Mouse (Mus musculus) thymus, postnatal 0 days (tissue): ENCODE measurements around the gene Pde8b. TPM values are rescaled to one million over a fixed set of nuclear protein-coding genes. Genes with fewer than 3 reads are reported as not detected.

Experiments used
- DNase-seq: peaks from one replicate; pipeline ENCODE4 v3.0.0-alpha.2; 2015; ENCODE audit warnings: low spot score
- polyA plus RNA-seq: library from polyadenylated mRNA; unstranded; fragments of >200 nt; fragmentation: Nextera tagmentation; extraction: Ambion mirVana; gene quantifications from 2 replicates; pipeline ENCODE4 v1.2.1, GENCODE M21; 2015

Pde8b gene
- polyA plus RNA-seq, 1 experiment from 2014 or later: 1.7 TPM

DNA sequence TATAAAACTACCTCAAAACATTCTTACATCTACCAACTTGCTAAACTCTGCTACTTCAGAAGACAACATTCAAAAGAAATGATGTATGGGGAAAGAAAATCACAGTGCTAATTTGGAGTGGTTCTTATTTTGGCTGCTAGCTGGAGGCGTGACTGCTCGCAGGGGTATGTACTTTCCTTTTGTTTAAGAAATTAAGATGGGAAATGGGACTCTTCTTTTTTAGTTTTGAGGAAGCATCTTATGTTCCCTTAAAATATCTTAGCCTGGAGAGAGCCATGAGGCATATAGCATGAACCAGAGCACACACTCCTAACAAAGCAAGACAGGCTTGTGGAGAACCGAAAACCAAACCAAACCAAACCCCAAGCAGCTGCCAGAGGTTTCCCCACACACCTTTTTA lies 167.5 kb downstream of the Pde8b start:
- DNase-seq: no peak

DNA sequence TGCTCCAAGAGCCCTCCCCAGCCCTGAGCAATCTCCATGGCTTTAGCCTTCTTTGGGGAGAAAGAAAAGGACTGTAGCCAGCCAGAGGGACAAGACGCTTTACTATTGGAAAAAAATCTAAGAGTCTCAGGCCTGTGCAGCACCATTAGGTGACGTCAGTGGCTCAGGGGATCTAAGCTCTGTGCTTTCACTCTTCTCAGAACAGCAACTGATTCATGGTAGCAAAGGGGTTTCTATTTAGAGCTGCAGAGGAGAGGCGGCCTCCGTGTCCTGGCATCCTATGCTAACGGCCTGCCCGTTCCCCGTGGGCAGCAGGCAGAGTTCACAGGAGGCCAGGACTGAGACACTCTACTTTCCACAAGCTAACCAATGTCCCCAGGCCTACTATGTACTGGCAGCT lies 169.1 kb downstream of the Pde8b start:
- no peak for DNase-seq

DNA sequence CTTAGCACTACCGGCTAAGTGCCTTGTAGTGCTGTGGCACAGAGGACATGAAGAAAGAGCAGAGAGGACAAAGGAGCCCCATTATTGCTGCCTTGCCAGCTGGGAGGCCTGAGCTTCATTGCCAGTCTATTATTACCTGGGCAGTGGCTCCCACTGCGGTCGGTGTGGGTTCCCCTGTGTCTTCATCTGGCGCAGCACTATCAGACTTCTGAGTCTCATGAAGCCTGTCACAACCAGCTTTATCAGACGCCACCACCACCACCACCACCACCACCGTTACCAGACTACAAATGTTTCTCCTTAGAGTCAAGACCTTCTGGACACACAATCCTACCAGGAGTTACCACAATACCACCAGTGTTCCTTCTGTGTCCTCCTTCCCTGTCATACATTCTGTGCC lies 171.6 kb downstream of the Pde8b start:
- DNase-seq: no peak

DNA sequence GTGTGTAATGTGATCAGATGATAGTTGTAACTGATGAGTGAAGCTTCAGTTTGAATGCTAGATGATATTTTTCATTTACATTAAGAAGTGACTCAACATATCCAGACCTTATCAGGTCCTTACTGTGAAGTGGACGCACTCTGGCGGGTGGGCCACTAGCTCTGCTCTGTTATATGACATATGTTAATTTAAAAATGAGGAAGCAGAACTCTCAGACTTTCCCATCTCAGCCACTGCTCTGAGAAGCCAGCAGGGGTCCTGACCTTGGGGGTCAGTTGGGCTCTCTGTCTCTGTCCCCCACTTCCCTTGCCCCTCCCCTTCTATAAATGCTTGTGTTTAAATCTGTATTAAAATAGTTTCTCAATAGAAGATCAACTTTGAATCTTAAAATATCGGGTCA lies 172.4 kb downstream of the Pde8b start:
- DNase-seq: no peak

DNA sequence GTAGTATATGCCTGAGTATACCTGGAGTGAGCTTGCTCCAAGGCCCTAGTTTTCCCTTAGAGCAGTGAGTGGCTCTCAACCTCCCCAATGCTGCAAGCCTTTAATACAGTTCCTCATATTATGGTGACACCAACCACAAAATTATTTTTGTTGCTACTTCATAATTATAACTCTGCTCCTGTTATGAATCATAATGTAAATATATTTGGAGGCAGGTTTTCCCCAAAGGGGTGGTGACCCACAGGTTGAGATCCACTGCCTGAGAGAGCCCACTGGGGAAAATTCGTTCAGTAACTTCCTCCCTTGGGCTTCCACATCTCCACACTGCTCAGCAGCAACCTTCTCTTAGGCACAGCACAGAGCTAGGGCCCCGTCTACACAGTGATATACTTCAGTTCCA lies 174.0 kb downstream of the Pde8b start:
- DNase-seq: no peak

DNA sequence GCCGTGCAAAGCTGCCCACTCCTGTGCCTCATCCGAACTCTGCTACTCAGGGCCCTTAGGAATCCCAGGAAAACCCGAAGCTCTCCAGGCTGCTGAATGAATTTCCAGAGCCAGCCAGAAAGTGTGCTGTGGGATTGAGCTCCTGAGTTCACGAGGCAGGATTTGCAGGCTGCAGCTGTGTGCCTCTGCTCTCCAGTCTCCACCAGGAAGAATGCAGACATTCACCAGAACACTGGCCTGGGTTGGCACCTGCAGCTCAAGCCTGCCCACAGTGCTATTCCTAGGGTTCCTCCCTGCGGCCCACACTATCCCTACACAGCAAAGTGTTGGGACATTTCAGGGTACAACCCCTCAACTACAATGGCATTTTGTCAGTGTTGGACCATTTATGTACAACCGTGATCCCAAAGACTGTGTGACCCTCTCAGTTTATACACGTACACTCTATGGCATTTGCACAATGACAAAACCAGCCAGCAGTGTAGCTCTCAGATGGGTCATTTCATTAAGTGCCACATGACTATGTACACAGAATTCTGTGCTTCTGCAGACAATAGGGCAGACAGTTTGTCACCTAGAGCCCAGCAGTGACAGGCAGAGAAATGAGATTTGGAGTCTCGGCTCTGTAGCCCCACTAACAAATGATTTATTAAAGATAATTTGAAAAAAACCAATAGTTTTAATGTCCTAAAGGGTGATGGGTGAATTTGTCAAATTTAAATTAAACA lies 176.5 kb downstream of the Pde8b start:
- DNase-seq: no peak

DNA sequence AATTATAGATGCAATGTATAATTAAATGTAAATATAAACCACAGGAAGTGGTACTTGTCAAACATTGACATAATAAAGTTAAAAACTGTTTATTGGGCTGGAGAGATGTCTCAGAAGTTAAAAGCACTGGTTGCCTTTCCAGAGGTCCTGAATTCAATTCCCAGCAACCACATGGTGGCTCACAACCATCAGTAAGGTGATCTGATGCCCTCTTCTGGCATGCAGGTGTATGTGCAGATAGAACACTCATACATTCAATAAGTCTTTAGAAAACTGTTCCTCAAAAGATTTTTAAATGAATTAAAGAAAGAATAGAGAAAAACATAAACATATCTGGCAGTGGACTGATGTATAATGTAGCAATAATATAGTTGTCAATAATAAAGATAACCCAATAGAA lies 179.9 kb downstream of the Pde8b start:
- no peak for DNase-seq

DNA sequence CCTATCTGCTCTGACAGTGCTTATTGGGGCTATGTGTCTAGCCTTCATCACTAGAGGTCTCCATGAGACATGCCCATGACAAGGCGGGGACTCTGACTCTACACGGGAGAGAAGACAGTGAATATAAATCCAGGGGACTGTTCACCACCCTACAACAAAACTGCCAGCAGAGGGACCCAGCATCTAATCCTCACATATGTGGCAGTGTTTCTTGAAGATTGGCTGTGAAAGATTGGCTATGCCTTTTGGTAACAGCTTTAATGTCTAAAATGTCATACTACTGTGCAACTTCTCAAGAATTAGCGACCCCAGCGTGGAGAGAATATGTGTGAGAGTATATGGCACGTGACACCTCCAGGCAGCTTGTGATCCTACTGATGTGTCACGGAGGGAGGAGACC lies 182.3 kb downstream of the Pde8b start:
- no peak for DNase-seq

DNA sequence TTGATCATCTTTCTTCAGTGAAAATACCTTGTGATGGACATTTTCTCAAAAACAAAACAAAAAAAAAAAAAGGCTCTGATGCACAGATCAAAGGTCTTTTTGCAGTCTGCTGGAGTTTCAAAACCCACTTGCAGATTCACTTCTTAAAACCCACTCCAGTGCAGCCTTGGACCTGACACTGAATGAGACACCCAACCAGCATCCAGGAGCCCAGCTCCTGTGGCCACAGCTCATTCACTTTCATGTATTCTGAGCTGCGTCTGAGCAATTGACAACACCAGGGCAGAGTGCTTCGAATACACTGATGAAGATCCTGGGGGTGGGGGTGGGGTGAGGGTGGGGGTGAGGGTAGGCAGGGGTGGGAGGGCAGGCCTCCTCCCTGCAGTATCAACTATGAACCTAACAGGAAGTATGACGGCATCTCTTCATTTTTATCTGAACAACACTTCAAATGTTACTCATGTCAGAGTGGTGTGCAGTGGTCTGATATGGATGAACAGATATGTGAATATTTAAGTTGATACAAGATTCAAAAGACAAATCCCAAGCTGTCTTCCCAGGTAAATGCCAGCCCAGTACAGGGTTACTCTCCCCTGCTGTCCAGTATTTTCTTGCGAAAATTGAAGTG lies 186.6 kb downstream of the Pde8b start:
- DNase-seq: no peak

DNA sequence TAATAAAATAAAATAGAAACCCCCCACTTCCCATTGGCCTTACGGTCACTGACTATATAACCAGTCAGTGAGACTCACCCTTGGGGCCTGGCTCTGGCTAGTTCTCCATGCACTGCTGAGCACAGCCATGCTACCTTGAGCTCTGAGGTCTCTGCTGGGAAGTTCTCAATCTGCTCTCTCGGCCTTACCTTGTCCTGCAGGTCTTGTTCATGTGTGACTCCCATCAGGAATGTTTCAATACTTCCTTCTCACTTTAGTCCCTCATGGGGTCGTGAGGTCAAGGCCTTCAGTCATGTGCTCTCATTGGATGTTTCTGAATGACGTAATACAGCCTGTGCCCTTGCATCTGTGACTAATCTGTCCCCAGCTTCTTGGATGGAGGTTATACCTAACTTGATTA lies 191.3 kb downstream of the Pde8b start:
- DNase-seq: no peak

DNA sequence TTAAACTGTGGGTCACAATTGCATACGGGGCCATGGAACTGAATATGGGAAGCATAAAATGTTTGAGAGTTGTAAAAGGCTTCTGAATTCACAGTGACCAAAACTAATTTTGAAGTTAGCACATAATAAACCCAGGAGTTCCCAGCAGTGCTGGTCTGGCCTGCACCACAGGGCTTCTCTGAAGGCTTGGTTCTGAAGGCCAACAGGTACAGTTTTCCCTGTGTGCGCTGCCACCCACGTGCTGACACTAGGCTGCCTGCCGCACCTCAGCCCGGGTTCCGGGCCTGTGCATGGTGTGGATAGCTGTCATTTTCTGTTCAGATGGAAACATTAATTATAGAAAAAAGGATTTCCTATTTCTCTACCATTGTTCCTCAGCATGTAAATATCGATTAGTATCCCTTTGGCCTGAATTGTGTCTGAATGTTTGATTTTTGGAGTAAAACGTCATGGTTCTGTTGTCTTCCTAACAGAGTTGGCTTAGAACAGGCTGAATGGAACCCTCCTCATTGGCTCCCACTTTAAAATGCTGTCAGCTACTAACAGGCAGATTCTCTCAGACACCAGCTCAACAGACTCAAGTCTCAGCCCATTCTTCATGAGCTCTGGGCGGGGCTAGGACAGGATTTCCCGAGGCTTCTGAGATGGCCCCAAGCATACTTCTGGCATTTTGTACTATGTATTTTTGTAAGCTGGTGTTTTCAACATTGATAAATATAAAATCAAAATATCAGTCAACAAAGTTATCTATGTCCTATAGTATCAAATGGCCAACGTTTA lies 193.4 kb downstream of the Pde8b start:
- no peak for DNase-seq

DNA sequence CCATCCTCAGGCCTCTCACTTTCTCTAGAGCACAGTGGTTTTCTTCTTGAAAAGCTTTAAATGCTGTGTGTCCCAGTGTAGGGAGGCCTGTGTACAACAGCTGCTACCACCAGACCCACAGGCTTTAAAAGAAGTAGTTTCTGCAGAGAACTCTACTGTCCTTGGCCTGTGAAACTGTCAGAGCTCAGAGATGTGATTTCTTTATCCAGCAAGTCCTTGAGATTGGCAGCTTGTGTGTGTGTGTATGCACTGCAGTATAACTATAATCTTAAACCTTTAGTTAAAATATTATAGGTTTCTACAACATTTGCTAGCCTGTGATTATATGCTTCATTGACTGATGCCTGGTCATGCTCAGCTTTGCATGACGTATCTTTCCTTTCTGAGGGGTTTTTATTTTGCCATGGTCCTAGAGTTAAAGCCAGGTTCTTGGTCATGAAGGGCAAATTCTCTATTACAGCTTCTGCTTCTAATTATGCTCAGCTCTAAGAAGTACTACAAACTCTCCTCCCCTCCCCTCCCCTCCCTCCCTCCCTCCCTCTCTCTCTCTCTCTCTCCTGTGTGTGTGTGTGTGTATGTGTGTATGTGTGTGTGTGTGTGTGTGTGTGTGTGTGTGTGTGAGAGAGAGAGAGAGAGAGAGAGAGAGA lies 194.3 kb downstream of the Pde8b start:
- DNase-seq: no peak

DNA sequence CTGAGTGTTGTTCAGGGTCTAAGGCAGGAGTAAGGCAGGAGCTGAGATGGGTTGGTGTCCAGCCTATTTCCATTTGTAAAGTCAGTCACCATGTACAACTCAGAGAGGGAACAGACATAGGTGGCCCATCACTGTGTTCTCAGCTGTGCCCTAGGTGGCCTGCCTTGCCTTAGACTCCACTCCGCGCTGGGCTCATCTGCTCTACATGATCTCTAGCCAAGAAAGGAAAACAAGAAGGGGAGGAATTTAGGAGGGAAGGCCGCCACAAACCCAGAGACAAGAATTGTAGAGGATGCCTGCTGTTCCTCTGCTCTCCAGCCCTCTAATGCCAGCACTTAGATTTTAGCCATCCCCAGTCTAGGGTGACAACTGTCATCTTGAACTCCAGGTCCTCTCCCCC lies 197.7 kb downstream of the Pde8b start:
- no peak for DNase-seq

DNA sequence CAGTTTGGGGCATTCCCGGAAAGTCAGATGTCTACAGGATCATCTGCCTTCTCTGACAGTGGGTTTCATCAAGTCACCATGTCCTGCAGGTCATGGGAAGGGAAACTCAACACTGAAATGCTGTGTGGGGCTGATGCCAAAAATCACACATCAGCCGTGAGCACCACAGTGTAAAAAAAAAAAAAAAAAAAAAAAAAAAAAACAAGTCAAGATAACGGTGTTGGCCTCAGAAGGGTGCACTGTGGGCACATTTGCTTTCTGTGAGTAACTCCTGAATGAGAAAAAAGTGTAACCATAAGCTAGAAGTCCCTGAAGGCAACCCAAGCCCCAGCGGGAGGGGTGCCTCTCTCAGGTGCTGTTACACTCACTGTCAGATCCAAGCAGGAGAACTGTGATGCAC lies 199.7 kb downstream of the Pde8b start:
- no peak for DNase-seq

DNA sequence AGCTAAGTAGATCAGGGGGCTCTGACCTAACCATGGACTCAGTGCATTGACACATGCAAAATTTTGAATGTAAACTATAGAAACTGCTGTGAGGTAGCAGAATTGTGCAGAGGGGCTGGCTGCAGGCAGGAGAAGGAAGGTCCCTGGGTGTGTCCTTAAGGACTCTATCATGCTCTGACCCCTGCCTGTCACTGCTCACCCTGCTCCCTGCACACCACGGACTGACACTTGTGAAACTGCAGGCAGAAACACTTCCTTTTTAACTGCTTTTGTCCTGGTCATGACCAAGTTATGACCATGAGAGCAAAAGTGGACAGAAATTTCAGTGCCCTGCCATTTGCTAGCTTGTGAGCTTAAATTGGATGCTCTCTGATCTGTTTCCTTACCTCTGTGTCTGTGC lies 206.0 kb downstream of the Pde8b start:
- DNase-seq: no peak

DNA sequence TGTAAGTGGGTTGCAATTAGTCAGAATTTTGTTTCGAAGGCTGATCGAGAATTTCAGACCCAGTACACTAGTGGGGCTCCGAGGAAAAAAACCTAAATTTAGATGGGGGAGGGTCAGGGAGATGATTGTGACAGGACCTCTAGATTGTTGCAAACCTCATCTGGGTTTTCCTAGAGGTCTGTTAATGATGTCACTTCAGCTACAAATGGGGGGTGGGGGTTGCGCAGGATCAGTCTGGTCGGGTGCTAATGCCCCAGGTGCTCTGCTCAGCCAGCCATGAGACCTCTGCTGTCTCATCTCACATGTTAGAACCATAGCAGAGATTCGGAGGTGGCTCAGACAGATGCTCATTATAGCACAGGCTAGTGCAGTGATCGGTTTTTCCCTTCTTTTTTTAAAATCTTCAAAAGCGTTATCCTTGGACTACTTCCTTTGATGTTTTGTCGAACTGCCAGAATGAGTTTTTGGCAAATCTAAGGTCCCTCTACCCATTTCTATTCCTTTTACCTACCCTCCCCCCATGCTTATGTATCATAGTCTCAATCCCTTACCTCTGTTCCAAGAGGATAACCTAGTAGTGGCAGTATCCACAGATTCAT lies 209.9 kb downstream of the Pde8b start:
- DNase-seq: no peak

DNA sequence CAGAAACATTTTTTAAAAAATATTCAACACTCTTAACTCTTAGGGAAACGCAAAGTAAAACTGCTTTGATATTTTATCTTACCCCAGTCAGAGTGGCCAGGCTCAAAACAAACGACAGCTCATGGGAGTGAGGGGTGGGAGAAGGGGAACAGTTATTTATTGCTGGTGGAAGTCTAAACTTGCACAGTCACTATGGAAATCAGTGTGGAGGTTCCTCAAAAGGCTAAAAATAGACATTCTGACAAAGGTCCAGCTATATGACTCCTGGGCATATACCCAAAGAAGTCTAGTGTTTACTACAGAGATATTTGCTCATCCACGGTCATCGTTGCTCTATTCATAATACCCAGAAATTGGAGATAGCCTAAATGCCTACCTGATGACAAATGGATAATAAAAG lies 211.9 kb downstream of the Pde8b start:
- no peak for DNase-seq

DNA sequence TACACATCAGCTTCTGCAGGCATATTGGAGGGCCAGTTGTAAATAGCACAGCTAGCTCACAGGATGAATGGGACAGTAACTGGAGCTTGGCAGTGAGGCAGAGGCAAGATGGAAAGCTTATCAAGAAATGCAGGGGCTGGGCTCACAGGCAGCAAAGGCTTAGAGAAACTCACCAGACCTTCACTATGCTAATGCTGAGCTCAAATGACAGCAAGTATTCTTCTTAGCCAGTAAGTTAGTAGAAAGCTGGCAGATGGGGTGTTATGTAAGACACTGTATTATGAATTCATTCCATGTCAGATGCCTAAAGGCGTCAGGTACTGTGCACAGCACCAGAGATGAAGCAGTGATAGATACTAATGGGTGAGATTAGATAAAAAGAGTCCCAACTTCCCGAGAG lies 215.4 kb downstream of the Pde8b start:
- DNase-seq: no peak

DNA sequence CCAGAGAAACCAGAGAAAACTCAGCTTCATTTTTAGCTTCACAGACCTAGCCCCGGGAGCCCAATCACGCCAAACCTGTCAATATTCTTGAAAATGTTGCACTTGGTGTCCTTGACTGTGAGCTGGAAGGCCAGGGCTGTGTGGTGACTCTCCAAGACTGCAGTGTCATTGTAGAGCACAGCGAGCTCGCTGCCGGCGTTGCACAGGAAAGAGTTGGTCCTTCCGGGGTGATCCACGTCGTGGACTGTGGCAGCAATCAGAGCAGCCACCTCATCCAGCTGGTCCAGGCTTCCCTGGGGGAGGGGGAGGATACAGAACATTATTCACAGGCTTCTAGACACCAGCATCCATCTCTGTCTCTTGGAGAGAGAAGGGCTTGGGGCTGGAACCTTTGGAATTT lies 216.0 kb downstream of the Pde8b start:
- DNase-seq: no peak

DNA sequence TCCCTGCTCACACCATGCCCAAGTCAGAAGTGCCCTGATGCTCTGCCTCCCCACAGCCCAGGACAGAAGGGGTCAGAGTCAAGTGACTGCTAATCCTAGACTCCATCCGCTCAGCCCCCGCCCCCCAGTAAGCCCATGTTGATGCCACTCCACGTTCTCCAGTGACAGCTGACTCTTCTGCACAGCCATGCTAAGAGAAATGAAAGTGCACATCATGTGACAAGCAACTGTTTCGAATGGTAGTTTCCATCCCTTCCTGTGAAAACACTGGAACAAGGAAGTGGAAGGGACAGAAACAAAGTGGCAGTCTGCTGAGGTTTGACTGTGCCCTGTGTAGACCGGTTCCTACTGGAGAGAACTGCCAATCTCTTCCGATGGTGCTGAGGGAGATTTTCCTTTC lies 217.2 kb downstream of the Pde8b start:
- no peak for DNase-seq

DNA sequence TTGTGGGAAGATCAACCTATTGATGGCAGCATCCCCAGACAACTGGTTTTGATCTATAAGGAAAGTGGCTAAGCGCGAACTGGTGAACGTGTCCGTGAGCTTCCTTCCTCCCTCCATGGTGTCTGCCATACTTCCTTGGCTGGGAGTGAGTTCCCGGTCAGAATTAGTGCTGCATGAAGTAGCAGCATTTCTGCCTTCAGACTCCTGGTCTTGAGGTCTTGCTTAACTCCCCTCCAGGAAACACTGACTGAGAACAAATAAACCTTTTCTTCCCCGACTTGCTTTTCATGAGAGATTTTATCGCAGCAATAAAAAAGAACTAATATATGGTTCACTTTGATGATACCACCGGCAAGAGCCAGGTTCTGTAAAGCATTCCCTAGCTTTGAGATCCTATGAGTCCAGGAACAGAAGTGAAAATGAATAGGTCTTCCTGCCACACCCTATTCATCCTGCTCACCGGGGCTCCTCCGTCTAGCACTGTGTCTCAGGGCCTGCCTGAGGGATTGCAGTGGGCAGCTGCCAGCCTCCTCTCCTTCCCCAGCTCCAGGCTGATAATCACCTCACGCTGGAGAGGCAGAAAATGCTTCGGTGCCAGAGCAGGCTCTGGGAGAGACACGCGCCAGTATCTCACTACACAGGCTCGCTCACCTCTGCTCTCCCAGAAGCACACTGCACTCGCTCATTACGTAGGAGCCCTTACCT lies 217.9 kb downstream of the Pde8b start:
- no peak for DNase-seq
